Mouse (Mus musculus) layer of hippocampus, adult 9-11 months (tissue): ENCODE data around the gene Colca2.
A peak's percentile ranks its signal among the peaks of the same experiment; 100 is the strongest.

Experiments used
- DNase-seq: peaks from one replicate; pipeline ENCODE4 v3.0.0; 2022

Gene Colca2

GRCm38 (mm10) chr9:51271073-51271472, 7.3 kb downstream of the Colca2 start:
- DNase-seq, result no peak

- DNase-seq, result no peak
Observed at GRCm38 (mm10) chr9:51268852-51269251, 9.5 kb downstream of the Colca2 start.

DNA sequence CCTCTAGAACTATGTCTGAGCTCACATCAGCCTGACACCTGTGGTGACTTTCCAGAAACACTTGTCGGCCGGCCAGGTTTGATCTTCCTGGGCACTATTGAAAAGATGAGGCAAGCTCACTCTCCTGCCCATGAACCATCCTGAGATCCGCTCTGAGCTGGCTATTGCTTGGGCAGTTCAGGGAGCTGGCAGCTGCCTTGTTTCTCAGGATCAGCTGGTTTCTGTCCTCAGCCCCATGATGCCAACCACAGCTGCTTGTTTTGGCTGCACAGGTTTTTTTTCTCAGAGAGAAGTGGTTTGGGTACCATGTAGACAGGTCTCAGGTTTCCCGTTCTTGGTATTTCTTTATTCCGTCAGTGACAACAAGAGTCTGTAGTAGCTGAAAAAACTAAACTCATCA, 19.9 kb downstream of the Colca2 start:
- no peak for DNase-seq

GRCm38 (mm10) chr9:51256780-51257502, 21.4 kb downstream of the Colca2 start:
- no peak for DNase-seq

GRCm38 (mm10) chr9:51238741-51239385, 39.5 kb downstream of the Colca2 start:
- DNase-seq, result peak; percentile 72

DNA sequence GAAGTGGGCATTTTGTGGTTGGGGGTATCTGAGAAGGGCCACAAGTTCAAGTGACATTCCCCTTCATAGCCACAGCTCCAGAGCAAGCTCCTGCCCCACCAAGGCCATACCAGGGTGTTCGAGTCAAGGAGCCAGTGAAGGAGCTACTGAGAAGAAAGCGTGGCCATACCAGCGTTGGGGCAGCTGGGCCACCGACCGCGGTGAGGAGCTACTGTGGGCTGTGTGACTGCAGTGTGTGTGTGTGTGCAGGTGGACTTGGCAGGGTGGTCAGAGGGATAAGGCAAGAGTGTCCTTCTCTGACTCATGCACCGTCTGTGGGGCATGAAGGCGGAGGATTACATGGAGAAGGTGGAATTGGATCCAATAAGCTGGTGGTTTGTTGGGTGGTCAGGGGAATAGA, 46.2 kb downstream of the Colca2 start:
- DNase-seq, result no peak

DNA sequence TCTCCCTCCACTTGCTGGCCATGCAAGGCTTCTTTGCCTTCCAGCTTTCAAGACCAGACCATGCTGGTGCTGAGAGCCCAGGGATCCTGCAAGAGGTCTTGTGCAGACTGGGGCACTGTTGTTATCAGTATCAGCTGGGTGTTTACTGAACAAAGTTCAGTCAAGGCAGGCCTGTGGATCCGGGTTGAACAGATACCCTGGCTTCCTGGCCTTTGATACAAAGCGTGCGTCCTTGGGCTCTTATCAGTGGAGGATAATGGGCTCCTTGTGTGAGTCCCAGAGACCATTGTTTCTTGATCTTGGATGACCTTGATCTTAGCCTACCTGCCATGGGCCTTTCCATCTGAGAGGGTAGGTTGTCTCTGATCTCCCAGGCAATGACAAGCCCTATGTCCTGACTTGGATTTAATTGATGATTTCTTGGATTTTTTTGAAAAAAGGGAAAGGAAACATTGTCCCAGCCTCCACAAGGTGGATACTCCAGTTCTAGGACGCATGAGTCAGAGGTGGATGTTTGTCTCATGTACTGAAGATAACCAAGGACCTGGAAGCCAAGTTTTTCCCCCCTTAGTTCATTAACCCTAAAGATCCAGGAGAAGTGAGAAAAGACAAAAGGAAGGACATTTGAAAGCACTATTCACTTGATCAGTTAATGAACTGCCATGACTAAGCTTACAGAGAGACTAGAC, 47.5 kb downstream of the Colca2 start:
- no peak for DNase-seq

- DNase-seq, result no peak
Observed at GRCm38 (mm10) chr9:51225636-51226166, 52.7 kb downstream of the Colca2 start.
